Mouse (Mus musculus) limb, embryonic 10.5 days (tissue): ENCODE measurements at regions not wholly inside any gene's neighbourhood (a gene's known extent, or its start where the extent isn't known, plus 50 kb on each side); places are given as distances from the start of the nearest gene placed in this dataset.

Experiments used
- DNase-seq: peaks from one replicate; pipeline ENCODE4 v3.0.0-alpha.2; 2017; ENCODE audit warnings: low spot score
- H3K27ac ChIP-seq: fragments of 300-500 bp; sonication (generic); 2 replicates; pipeline ENCODE4 v1.5.1; 2016; ENCODE audit warnings: mild to moderate bottlenecking
- H3K27me3 ChIP-seq: fragments of 300-500 bp; sonication (generic); 2 replicates; pipeline ENCODE4 v1.6.1; 2016; ENCODE audit warnings: low read depth, mild to moderate bottlenecking; ENCODE audit not compliant: poor library complexity, severe bottlenecking
- H3K36me3 ChIP-seq: fragments of 300-500 bp; sonication (generic); 2 replicates; pipeline ENCODE4 v1.6.1; 2016; ENCODE audit warnings: mild to moderate bottlenecking, moderate library complexity
- H3K4me1 ChIP-seq: fragments of 300-500 bp; sonication (generic); 2 replicates; pipeline ENCODE4 v1.6.1; 2016
- H3K4me3 ChIP-seq: fragments of 300-500 bp; sonication (generic); 2 replicates; pipeline ENCODE4 v1.5.1; 2016; ENCODE audit warnings: mild to moderate bottlenecking, moderate library complexity
- H3K9me3 ChIP-seq: fragments of 300-500 bp; sonication (generic); replicated peaks from 2 replicates; pipeline ENCODE4 v1.6.1; 2016; ENCODE audit warnings: mild to moderate bottlenecking
- WGBS: fragments of 180-500 bp; shearing (Covaris S2); methylation state at CpG from one replicate; pipeline ENCODE4 v1.1.7; 2016; 5-methylcytosine and 5-hydroxymethylcytosine counted together

DNA sequence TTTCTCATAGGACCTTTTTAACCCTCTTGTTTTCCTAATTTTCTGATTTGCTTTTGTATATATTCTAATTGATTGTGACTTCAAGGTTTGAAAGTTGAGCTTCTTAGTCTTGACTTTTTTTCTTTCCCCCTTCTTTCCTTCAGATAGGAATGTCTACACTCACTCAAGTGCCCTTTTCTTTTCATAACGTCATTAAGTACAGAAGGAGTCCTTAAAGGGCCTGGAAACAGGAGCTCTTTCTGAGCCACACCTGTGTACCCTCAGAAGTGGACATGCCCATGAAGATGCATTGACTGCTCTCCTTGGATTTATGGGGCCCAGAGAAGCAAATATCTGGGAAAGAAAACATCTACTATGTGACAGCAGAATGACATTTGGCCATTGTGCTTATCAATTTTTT is 2141.0 kb downstream of the 9330182O14Rik start:
- no peaks in the 10 kb centered on the region for H3K9me3 ChIP-seq
- 67% methylated on average over 1 of the region's 1 CpGs for WGBS
- H3K4me1 ChIP-seq = no peaks in the 10 kb centered on the region
- no peaks in the 10 kb centered on the region for H3K36me3 ChIP-seq
- no peak overlapping the region for H3K27ac ChIP-seq
- no peaks in the 10 kb centered on the region for H3K27me3 ChIP-seq
- DNase-seq = no peak
- no peak overlapping the region for H3K4me3 ChIP-seq

DNA sequence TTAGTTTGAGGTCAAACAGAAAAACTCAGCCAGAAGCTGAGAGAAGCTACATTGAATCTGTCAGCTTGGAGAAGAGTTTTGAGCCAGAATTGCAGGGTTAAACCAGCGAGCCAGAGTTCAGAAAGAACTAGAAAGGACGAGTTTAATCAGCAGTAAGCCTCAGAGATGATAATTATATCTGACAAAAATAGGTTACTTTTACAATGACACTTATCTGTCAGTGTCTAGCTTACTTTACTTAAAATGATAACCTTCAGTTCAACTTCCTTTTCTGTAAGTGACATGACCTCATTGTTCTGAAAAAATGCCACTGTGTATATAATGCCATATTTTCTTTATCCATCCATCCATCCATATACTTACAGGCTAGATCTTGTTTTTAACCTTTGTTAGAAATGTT is 2143.1 kb downstream of the 9330182O14Rik start:
- no peak overlapping the region for H3K27ac ChIP-seq
- 83% methylated on average over 2 of the region's 2 CpGs for WGBS
- H3K9me3 ChIP-seq = no peaks in the 10 kb centered on the region
- no peaks in the 10 kb centered on the region for H3K36me3 ChIP-seq
- H3K4me1 ChIP-seq = no peaks in the 10 kb centered on the region
- DNase-seq = no peak
- H3K27me3 ChIP-seq = no peaks in the 10 kb centered on the region
- H3K4me3 ChIP-seq = no peak overlapping the region

DNA sequence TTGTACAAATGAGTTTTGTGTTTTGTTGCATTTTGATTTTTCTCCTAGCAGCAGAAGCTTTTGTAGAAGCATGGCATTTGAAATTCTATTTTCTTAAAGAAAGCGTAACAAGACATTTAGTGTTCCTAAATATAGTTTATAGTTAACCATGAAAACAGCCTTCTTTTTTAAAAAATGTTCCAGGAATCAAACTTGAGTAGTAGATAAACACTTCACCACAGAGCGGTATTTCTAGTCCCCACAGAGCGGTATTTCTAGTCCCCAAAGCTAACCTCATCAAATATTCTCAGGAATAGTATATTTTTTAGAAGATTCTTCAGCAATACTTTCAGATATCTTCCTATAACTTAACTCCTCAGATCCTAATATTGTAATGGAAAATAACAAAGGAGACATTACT is 2146.6 kb downstream of the 9330182O14Rik start:
- no peak overlapping the region for H3K4me3 ChIP-seq
- no peak overlapping the region for H3K27ac ChIP-seq
- 96% methylated on average over 3 of the region's 3 CpGs for WGBS
- no peaks in the 10 kb centered on the region for H3K9me3 ChIP-seq
- no peaks in the 10 kb centered on the region for H3K27me3 ChIP-seq
- no peaks in the 10 kb centered on the region for H3K36me3 ChIP-seq
- H3K4me1 ChIP-seq = no peaks in the 10 kb centered on the region
- DNase-seq = no peak

DNA sequence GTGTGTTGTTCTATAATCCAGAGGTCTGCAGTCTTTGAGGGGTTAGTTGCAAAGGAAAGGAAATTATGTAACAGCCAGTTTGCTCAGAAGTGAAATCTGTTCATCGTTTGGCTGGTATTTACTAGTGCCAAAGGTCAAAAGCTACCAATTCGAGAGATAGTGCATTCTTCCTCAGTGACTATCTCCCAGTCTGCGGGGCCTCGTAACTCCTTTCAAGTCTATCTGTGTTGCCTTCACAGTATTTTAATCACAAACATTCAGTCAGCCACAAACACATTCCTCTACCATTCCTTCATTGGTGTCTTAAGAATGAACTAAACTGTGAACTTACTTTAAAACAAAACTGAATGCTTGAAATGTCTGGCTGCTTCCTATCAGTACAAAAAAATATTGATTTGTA is 2162.2 kb downstream of the 9330182O14Rik start:
- H3K4me1 ChIP-seq = peaks cover 5% of the 10 kb centered on the region; the same call in 1 of the 2 replicates
- H3K27me3 ChIP-seq = no peaks in the 10 kb centered on the region
- 10% methylated on average over 4 of the region's 4 CpGs for WGBS
- no peaks in the 10 kb centered on the region for H3K36me3 ChIP-seq
- no peak overlapping the region for H3K27ac ChIP-seq
- DNase-seq = no peak
- H3K9me3 ChIP-seq = no peaks in the 10 kb centered on the region
- H3K4me3 ChIP-seq = no peak overlapping the region

DNA sequence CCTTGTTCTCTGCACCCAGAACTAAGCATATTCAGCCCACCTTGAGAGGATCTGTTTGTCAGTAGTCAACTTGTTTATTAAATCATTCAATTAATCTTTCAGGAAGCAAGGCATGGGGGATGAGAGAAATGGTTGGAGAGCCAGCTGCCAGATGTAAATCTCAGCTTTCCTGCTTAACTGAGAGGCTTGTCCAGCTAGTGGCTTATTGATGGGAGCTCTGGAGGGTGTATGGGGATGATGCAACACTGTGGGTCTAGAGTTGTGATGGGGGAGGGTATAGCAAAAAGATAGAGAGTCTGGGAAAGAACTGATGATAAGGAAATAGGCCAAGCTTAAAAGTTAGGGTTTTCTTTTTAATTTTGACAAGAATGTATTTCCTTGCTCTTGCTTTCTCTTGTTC is 2163.3 kb downstream of the 9330182O14Rik start:
- H3K9me3 ChIP-seq = no peaks in the 10 kb centered on the region
- no peak overlapping the region for H3K4me3 ChIP-seq
- no peak for DNase-seq
- H3K36me3 ChIP-seq = no peaks in the 10 kb centered on the region
- no peaks in the 10 kb centered on the region for H3K27me3 ChIP-seq
- H3K4me1 ChIP-seq = peaks cover 5% of the 10 kb centered on the region; the same call in 1 of the 2 replicates
- no peak overlapping the region for H3K27ac ChIP-seq

DNA sequence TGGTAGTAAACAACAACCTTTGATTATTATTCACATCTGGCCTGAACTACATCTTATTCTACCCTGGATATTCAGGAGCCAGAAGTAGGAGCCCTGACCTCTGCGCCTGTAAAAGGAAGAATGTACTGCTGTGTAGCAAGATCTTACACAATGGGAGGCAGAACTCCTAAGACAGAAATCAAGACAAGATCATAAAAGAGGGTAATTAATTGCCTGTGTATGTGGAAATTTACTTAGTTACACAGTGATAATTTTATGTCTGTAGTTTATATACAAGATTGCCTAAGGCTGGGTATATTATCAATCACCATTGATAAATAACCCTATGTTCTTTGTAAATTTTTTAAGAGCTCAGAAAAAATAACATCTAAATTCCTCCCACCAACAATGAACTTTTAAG is 2167.8 kb downstream of the 9330182O14Rik start:
- no peaks in the 10 kb centered on the region for H3K27me3 ChIP-seq
- no peaks in the 10 kb centered on the region for H3K36me3 ChIP-seq
- H3K27ac ChIP-seq = no peak overlapping the region
- no peaks in the 10 kb centered on the region for H3K9me3 ChIP-seq
- WGBS = 91% methylated on average over 1 of the region's 1 CpGs
- H3K4me3 ChIP-seq = no peak overlapping the region
- DNase-seq = no peak
- peaks cover 11% of the 10 kb centered on the region; the same call in 1 of the 2 replicates for H3K4me1 ChIP-seq

DNA sequence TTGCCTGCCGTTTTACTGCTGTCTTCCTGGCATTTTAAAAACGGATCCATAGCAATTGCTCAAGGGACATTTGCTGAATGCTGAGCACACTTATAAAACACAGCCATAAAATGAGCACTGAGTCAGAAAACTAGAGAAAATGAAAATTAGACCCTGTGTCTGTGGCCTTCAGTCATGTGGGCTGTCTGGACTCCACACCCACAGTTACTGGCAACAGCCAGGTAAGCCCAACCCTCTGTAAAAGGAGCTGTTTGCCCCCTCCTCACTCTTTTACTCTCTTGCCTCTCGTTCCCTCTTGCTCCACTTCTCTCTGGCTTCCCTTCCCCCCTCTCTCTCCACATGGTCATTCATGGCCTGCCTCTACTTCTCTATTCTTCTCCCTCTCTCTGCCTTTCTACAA is 2169.9 kb downstream of the 9330182O14Rik start:
- no peak overlapping the region for H3K27ac ChIP-seq
- H3K4me3 ChIP-seq = no peak overlapping the region
- no peaks in the 10 kb centered on the region for H3K27me3 ChIP-seq
- no peak for DNase-seq
- 70% methylated on average over 3 of the region's 3 CpGs for WGBS
- H3K4me1 ChIP-seq = peaks cover 6% of the 10 kb centered on the region; the same call in 1 of the 2 replicates
- no peaks in the 10 kb centered on the region for H3K36me3 ChIP-seq
- no peaks in the 10 kb centered on the region for H3K9me3 ChIP-seq

DNA sequence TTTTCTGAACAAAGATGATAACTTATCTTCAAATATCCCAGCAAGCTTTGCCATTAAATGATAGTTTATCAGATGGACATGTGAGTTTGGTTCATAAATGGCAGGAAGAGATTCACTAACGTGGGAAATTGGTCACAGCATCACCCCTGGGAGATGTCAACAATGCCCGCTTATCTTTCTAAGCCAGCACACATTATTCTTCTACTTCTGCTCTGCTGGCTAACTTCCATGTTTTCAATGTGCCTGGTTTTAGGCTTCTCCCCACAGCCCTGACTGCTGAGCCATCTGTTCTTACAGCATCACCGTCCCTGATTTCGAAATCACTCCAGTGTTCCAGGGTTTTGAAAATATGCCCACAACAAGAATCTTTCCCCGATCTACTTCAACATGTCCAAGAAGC is 2175.4 kb downstream of the 9330182O14Rik start:
- DNase-seq = no peak
- H3K27ac ChIP-seq = no peak overlapping the region
- H3K4me3 ChIP-seq = no peak overlapping the region
- H3K36me3 ChIP-seq = no peaks in the 10 kb centered on the region
- 79% methylated on average over 5 of the region's 5 CpGs for WGBS
- H3K4me1 ChIP-seq = peaks cover 9% of the 10 kb centered on the region
- no peaks in the 10 kb centered on the region for H3K27me3 ChIP-seq
- no peaks in the 10 kb centered on the region for H3K9me3 ChIP-seq

DNA sequence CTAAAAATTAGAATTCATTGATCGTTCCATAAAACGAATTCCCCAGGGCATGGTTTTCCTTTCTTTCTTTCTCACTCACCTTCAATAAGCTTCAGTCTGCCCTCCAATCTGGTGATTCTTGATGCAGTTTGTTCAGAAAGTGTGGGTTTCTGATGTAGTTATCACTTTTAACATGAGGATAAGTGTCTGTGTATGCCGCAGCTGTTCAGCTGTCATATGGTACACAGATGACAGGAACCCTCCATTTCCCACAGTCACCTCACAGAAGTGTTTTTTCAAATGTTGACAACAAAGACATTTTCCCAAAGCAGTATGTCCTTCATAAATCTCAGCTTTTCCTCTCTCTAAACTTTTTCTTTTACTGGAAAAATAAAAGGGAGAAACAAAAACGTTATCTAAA is 2177.0 kb downstream of the 9330182O14Rik start:
- H3K27me3 ChIP-seq = no peaks in the 10 kb centered on the region
- WGBS = 66% methylated on average over 4 of the region's 4 CpGs
- H3K9me3 ChIP-seq = no peaks in the 10 kb centered on the region
- no peaks in the 10 kb centered on the region for H3K36me3 ChIP-seq
- no peak overlapping the region for H3K27ac ChIP-seq
- H3K4me1 ChIP-seq = peaks cover 8% of the 10 kb centered on the region
- no peak for DNase-seq
- no peak overlapping the region for H3K4me3 ChIP-seq

DNA sequence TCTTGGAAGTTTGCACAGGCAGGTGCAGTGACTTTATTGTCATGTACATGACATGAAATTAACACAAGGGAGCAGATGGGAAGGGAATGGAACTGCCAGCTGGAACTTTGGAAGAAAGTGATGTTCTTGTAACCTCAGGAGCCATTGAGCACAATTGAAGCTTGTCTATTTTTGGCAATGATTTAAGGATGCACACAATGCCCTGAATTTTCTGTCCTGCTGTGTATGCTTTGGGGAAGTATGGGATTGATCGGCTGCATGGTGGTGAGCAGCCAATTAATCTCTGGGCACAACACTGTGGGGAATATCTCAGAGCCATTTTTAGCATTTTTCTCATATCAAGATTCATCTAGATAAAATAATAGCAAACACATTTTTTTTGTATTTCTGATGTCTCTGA is 2186.2 kb downstream of the 9330182O14Rik start:
- Histone ChIP-seq H3K4me3 (no peak overlapping the region), H3K4me1 (no peaks in the 10 kb centered on the region), H3K27ac (no peak overlapping the region), H3K9me3 (no peaks in the 10 kb centered on the region), H3K36me3 (no peaks in the 10 kb centered on the region), H3K27me3 (no peaks in the 10 kb centered on the region)
- 91% methylated on average over 1 of the region's 1 CpGs for WGBS
- DNase-seq = no peak

DNA sequence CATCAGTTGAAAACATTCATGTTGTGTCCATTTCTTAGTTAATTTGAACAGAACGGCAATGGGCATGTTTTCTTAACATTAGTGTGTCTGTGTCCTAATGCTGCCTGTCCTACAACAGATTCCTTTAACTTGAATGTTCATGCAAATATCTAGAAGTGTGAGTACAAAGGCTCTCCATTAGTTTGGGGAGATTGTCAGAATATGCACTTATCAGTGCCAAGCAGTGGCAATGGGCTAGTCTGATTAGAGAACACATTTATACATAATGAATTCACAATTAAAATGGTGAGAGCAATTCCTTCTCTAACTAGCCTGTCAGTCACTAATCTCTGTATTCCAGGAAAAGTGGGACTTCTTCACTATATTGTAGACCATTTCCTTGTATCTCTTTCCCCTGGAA is 2188.8 kb downstream of the 9330182O14Rik start:
- DNase-seq = no peak
- H3K27me3 ChIP-seq = no peaks in the 10 kb centered on the region
- WGBS = 98% methylated on average over 1 of the region's 1 CpGs
- H3K9me3 ChIP-seq = no peaks in the 10 kb centered on the region
- H3K27ac ChIP-seq = no peak overlapping the region
- H3K4me1 ChIP-seq = no peaks in the 10 kb centered on the region
- no peaks in the 10 kb centered on the region for H3K36me3 ChIP-seq
- H3K4me3 ChIP-seq = no peak overlapping the region

DNA sequence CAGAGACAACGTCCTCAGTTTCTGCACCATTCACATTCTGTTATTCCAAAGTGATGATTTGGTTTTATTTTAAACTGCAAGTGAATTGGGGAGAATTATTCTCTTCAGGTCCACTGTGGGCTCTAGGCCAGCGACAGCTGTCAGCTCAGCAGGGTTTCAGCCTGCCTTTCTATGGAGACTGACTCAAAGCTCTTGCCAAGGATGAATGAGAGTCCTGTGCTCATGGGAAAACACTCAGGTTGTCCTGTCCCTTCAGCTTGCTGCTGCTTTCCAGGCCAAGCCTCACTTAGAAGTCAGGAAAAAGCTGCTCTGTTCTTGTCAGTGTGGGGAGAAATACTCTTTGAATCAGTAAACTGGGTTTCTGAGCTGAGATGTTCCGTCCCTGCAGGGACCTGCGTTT is 2191.1 kb downstream of the 9330182O14Rik start:
- Histone ChIP-seq H3K36me3 (no peaks in the 10 kb centered on the region), H3K4me1 (no peaks in the 10 kb centered on the region), H3K9me3 (no peaks in the 10 kb centered on the region), H3K27ac (no peak overlapping the region), H3K4me3 (no peak overlapping the region), H3K27me3 (no peaks in the 10 kb centered on the region)
- no peak for DNase-seq
- 82% methylated on average over 4 of the region's 4 CpGs for WGBS

DNA sequence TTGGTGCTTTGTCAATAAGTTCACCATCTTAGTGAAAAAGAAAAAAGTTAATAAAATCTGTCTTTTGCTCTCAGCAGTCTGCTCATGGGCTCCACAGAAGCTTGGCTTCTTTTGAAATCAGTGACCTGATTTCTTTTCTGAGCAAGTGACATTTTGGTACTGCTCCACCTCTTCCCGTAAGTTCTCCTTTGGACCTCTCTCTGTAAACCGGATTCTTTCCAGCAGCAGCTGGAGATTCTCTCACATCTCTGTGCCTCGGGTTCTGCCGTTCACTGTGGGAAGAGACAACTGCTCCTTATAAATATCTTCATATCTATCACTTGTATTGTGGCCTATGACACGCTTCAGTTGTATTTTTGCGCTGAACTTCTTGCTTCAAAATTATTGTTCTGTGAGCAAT is 2194.4 kb downstream of the 9330182O14Rik start:
- Histone ChIP-seq H3K4me3 (no peak overlapping the region), H3K36me3 (no peaks in the 10 kb centered on the region), H3K9me3 (no peaks in the 10 kb centered on the region), H3K27ac (no peak overlapping the region), H3K27me3 (no peaks in the 10 kb centered on the region), H3K4me1 (no peaks in the 10 kb centered on the region)
- no peak for DNase-seq
- 93% methylated on average over 6 of the region's 6 CpGs for WGBS

DNA sequence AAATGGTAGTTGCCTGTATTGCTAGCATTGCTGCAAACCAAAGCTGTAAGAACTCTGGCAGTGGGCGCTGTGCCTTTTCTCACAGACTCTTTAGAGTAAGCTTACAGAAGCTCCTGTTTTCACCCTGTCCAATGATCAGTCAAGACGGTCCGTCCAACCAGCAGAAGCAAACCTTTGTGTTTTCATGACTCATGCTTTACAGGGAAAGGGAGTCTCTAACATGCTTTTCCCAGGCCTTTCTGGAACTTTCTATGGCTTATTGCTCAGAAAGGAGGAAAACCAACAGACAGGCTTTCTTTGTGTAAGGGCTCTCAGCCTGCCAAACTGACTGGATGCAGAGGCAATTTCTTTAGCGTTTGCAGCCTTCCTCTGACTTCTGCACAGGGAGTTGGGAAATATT is 2195.6 kb downstream of the 9330182O14Rik start:
- no peak for DNase-seq
- no peaks in the 10 kb centered on the region for H3K36me3 ChIP-seq
- no peaks in the 10 kb centered on the region for H3K27me3 ChIP-seq
- no peak overlapping the region for H3K4me3 ChIP-seq
- H3K27ac ChIP-seq = no peak overlapping the region
- H3K9me3 ChIP-seq = no peaks in the 10 kb centered on the region
- no peaks in the 10 kb centered on the region for H3K4me1 ChIP-seq
- 79% methylated on average over 4 of the region's 4 CpGs for WGBS
